ENCODE assay signal across 11 mouse cellular contexts in the genomic region with DNA sequence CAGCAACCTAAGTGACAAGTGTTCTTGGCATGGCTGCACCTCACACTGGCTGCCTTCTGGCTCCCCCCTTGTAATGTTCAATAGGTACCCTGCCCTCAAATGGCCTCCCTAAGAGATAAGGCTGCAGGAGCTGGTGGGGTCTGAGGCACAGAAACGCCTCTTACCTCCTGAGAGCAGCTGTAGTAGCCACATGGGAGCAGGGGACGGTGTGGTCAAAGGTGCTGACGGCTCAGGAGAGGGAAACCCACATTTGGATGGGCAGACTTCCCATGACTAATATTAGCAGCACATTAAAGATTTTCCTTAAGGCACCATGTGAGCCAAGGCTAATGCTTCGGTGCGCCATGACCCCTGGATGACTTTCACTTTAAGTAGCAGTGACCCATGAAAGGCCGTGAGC. TPM values are rescaled to one million over a fixed set of nuclear protein-coding genes. Genes with fewer than 3 reads are reported as not detected.
DNase-seq lines count a peak whose midpoint lies in the region; ATAC-seq and TF ChIP-seq lines count a peak whose summit lies in the region.
"Had no signal": no experiment of that assay in that cellular context is flagged by ENCODE, and none has a peak within 500 bp of the region (broad histone marks: within the 10 kb centered on the region; RNA-seq: fewer than 3 reads in every experiment).

No protein-coding gene starts in this region.

- H3K4me1 ChIP-seq in kidney, embryonic 15.5 days = peaks cover 61% of the 10 kb centered on the region
- peaks cover 6 to 21% of the 10 kb centered on the region in 2 experiments; a peak in 3 of 4 replicates for H3K4me1 ChIP-seq in ES-E14 (ENCODE audit: control insufficient read depth in 2 of 2, insufficient read depth in 2 of 2, low read length in 2 of 2, poor library complexity in 1 of 2)
- H3K4me1 ChIP-seq in embryonic facial prominence, embryonic 13.5 days = peaks cover 31% of the 10 kb centered on the region
- peaks cover 34% of the 10 kb centered on the region for H3K4me1 ChIP-seq in limb, embryonic 11.5 days (ENCODE audit: control insufficient read depth, insufficient read depth, low read length)

- DNase-seq in kidney, postnatal 14 days = no peak
- DNase-seq in ES-E14 (ENCODE audit: low read depth, low spot score) = no peak
- DNase-seq in limb, embryonic 11.5 days (ENCODE audit: low spot score) = no peak
- DNase-seq in cerebellum, postnatal 25 days = no peak
- no peak for DNase-seq in adipocyte (ENCODE audit: low spot score)
- DNase-seq: adrenal gland, postnatal 14 days; cerebellum, adult 9-11 months; thymus, postnatal 25 days had no signal

- in situ Hi-C loops in ES-E14 (cut with MboI; ENCODE audit: low sequenced_read_pairs in 2 of 2, unreplicated experiment in 2 of 2) = no loop called here

- no peaks in the 10 kb centered on the region for H3K27me3 ChIP-seq in kidney, embryonic 15.5 days
- no peaks in the 10 kb centered on the region for H3K27me3 ChIP-seq in embryonic facial prominence, embryonic 13.5 days
- no peaks in the 10 kb centered on the region for H3K27me3 ChIP-seq in limb, embryonic 11.5 days (ENCODE audit: control insufficient read depth, insufficient read depth, low read length)

- ATAC-seq in kidney, embryonic 15.5 days (replicated peaks; ENCODE audit: low FRiP score) = no peak
- ATAC-seq in embryonic facial prominence, embryonic 13.5 days (ENCODE audit: insufficient number of reproducible peaks, insufficient read depth, low FRiP score, low TSS enrichment, low read depth) = no peak
- no peak for ATAC-seq in limb, embryonic 11.5 days (ENCODE audit: insufficient number of reproducible peaks, low FRiP score, low TSS enrichment, low read depth)

- 20% methylated on average over 6 of the region's 6 CpGs for WGBS in kidney, embryonic 15.5 days
- WGBS in embryonic facial prominence, embryonic 13.5 days = 23% methylated on average over 6 of the region's 6 CpGs
- 11% methylated on average over 6 of the region's 6 CpGs for WGBS in limb, embryonic 11.5 days

- H3K9ac ChIP-seq in kidney, embryonic 15.5 days = no peak overlapping the region
- H3K9ac ChIP-seq in ES-E14 (ENCODE audit: insufficient read depth, low read depth, low read length, poor library complexity, severe bottlenecking) = no peak overlapping the region; the same call in 1 of the 2 replicates
- 0 out of 2 replicates have a peak overlapping the region, but pooled peaks have one; percentile 28 for H3K9ac ChIP-seq in embryonic facial prominence, embryonic 13.5 days
- H3K9ac ChIP-seq in limb, embryonic 11.5 days (ENCODE audit: low read length) = no peak overlapping the region

- H3K4me3 ChIP-seq in kidney, embryonic 15.5 days (replicated peaks) = no peak overlapping the region
- no peak overlapping the region; a peak in 1 of 4 replicates for H3K4me3 ChIP-seq in ES-E14 (ENCODE audit: insufficient read depth in 1 of 2, low read depth in 1 of 2, low read length in 2 of 2, poor library complexity in 1 of 2, severe bottlenecking in 1 of 2)
- no peak overlapping the region for H3K4me3 ChIP-seq in embryonic facial prominence, embryonic 13.5 days
- H3K4me3 ChIP-seq in limb, embryonic 11.5 days (ENCODE audit: low read depth, low read length) = no peak overlapping the region

- no peaks in the 10 kb centered on the region for H3K9me3 ChIP-seq in kidney, embryonic 15.5 days (replicated peaks)
- H3K9me3 ChIP-seq in ES-E14 (ENCODE audit: control insufficient read depth, insufficient read depth, low read depth, low read length) = no peaks in the 10 kb centered on the region
- H3K9me3 ChIP-seq in embryonic facial prominence, embryonic 13.5 days = no peaks in the 10 kb centered on the region
- H3K9me3 ChIP-seq in limb, embryonic 11.5 days (ENCODE audit: control insufficient read depth, low read length) = no peaks in the 10 kb centered on the region

- H3K36me3 ChIP-seq in kidney, embryonic 15.5 days = peaks cover 27% of the 10 kb centered on the region
- H3K36me3 ChIP-seq in ES-E14 (ENCODE audit: control insufficient read depth, insufficient read depth, low read length, poor library complexity, severe bottlenecking) = peaks cover 2% of the 10 kb centered on the region; the same call in 1 of the 2 replicates
- H3K36me3 ChIP-seq in embryonic facial prominence, embryonic 13.5 days = peaks cover 43% of the 10 kb centered on the region
- H3K36me3 ChIP-seq in limb, embryonic 11.5 days (ENCODE audit: control insufficient read depth, insufficient read depth, low read length) = peaks cover 5% of the 10 kb centered on the region; the same call in 1 of the 2 replicates

- peak overlapping the region; percentile 74 for H3K27ac ChIP-seq in kidney, embryonic 15.5 days
- H3K27ac ChIP-seq in ES-E14 (ENCODE audit: insufficient read depth, low read depth, low read length, poor library complexity, severe bottlenecking) = peak overlapping the region; percentile 23; the same call in 1 of the 2 replicates
- no peak overlapping the region for H3K27ac ChIP-seq in embryonic facial prominence, embryonic 13.5 days
- peak overlapping the region; percentile 18; the same call in 1 of the 2 replicates for H3K27ac ChIP-seq in limb, embryonic 11.5 days (replicated peaks; ENCODE audit: low read depth, low read length)

- peak overlapping the region; percentile 28 for H3K4me2 ChIP-seq in kidney, embryonic 15.5 days
- H3K4me2 ChIP-seq in embryonic facial prominence, embryonic 13.5 days = no peak overlapping the region
- H3K4me2 ChIP-seq in limb, embryonic 11.5 days (ENCODE audit: low read depth, severe bottlenecking) = peak overlapping the region; percentile 14; the same call in 1 of the 2 replicates

TF ChIP-seq in ES-E14, 5 proteins besides CTCF, POLR2A, EP300 and RAD21:
- TF ChIP-seq HCFC1 (IDR thresholded peaks at IDR 0.05; ENCODE audit: borderline replicate concordance, insufficient read depth, low read length) (no peak), CHD2 (IDR thresholded peaks at IDR 0.05; ENCODE audit: low read depth, low read length) (no peak), ZNF384 (IDR thresholded peaks at IDR 0.05; ENCODE audit: low read depth, low read length) (no peak), ZC3H11A (IDR thresholded peaks at IDR 0.05; ENCODE audit: borderline replicate concordance, low read depth, low read length) (no peak)

RNA-seq across cellular contexts. Expression of a gene that starts 17.3 kb away (rescaled TPM):
- 21.6 and 24.1 TPM in 2 replicates for polyA plus RNA-seq in kidney, embryonic 15.5 days (2015; fragmentation: Nextera tagmentation; extraction: Ambion mirVana)
- 10.7 and 11.0 TPM in 2 replicates for total RNA-seq in ES-E14 (2012; rRNA removed)
- polyA plus RNA-seq in embryonic facial prominence, embryonic 13.5 days (2015; fragmentation: Nextera tagmentation; extraction: Ambion mirVana) = 38.0 and 40.7 TPM in 2 replicates
- 38.0 and 39.2 TPM in 2 replicates for polyA plus RNA-seq in limb, embryonic 11.5 days (2014; fragmentation: Nextera tagmentation; extraction: Ambion mirVana)

RNA-seq across cellular contexts. Expression of a gene that starts 22.9 kb away (rescaled TPM):
- 0.05 and 0.13 TPM in 2 replicates for polyA plus RNA-seq in kidney, embryonic 15.5 days (2015; fragmentation: Nextera tagmentation; extraction: Ambion mirVana)
- 1.1 and 2.2 TPM in 2 replicates for total RNA-seq in ES-E14 (2012; rRNA removed)
- polyA plus RNA-seq in embryonic facial prominence, embryonic 13.5 days (2015; fragmentation: Nextera tagmentation; extraction: Ambion mirVana) = 0.07 and 0.12 TPM in 2 replicates
- polyA plus RNA-seq in limb, embryonic 11.5 days (2014; fragmentation: Nextera tagmentation; extraction: Ambion mirVana) = 0.21 TPM in 1 of 2 replicates, not detected in the other
- total RNA-seq: megakaryocyte progenitor cell, adult 5-6 weeks had no signal

RNA-seq across cellular contexts. Expression of a gene that starts 24.5 kb away (rescaled TPM):
- polyA plus RNA-seq in kidney, embryonic 15.5 days (2015; fragmentation: Nextera tagmentation; extraction: Ambion mirVana) = 27.0 and 32.8 TPM in 2 replicates
- 4.3 and 4.9 TPM in 2 replicates for total RNA-seq in ES-E14 (2012; rRNA removed)
- 23.2 and 23.7 TPM in 2 replicates for polyA plus RNA-seq in embryonic facial prominence, embryonic 13.5 days (2015; fragmentation: Nextera tagmentation; extraction: Ambion mirVana)
- 14.6 and 16.4 TPM in 2 replicates for polyA plus RNA-seq in limb, embryonic 11.5 days (2014; fragmentation: Nextera tagmentation; extraction: Ambion mirVana)

RNA-seq across cellular contexts. Expression of a gene that starts 43.4 kb away (rescaled TPM):
- polyA plus RNA-seq in kidney, embryonic 15.5 days (2015; fragmentation: Nextera tagmentation; extraction: Ambion mirVana) = 155 and 157 TPM in 2 replicates
- total RNA-seq in ES-E14 (2012; rRNA removed) = 88.7 and 119 TPM in 2 replicates
- polyA plus RNA-seq in embryonic facial prominence, embryonic 13.5 days (2015; fragmentation: Nextera tagmentation; extraction: Ambion mirVana) = 152 and 159 TPM in 2 replicates
- polyA plus RNA-seq in limb, embryonic 11.5 days (2014; fragmentation: Nextera tagmentation; extraction: Ambion mirVana) = 178 and 189 TPM in 2 replicates
